Mouse (Mus musculus) cortical plate, adult 2 months (tissue): ENCODE results near the gene Slc23a2.

Experiments used
- CTCF ChIP-seq: fragments of 200-500 bp; IDR thresholded peaks from 2 replicates; pipeline ENCODE4 v1.5.1; 2011; ENCODE audit warnings: mild to moderate bottlenecking, control low read depth, low read length; ENCODE audit not compliant: insufficient read depth; ENCODE audit errors: extremely low read depth
- POLR2A ChIP-seq: fragments of 200-500 bp; IDR thresholded peaks from 2 replicates; pipeline ENCODE4 v1.6.1; 2011; ENCODE audit warnings: mild to moderate bottlenecking, low read length, control low read depth; ENCODE audit not compliant: insufficient read depth; ENCODE audit errors: extremely low read depth

DNA sequence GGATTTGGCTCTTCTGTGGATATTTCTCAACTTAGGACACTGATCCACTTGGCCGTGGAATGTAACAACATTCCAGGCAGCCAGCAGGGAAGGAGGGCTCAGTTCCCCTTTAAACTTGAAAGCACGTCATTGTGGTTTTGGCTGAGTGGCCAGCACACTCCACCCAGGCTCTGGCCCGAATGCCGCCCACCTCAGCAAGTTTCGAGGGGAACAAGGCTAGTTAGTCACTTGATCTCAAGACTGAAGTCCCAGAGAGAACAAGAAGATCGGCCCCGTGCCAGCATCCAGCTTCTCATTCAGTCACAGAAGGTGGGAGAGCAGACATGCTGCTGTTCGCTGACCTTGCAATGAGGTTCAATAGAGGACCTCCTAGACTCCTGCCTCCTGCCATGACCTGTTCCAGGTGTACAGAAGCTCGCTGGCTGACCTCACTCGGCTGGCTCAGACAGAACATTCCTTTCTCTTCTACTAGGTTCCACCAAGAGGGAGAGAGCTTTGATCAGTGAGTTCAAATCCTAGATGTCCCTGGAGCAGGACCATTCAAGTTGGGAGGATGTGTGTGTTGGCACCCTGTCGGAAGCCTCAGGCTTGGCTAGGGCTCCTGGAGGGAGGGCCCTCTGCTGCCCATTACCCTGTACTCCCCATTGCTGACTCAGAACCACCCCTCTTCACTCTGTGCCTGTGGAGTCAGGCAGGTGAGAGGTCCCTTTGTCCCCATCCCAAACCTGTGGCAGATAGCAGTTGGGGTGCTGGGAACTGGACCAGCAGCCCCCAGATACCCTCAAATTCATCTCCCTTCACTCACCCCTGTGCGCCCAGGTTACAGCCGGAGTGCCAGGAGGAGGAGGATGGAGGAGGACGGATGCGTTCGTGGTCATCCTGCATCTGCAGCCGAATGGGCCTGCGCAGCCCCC is 138.1 kb downstream of the Slc23a2 start:
- TF ChIP-seq POLR2A (no peak), CTCF (no peak)
